Mouse (Mus musculus): ENCODE measurements around the gene Dscam.

Dscam gene

GRCm38 (mm10) chr16:97170513-97171081 lies at the start of gene Dscam:
TSS of gene Dscam (minus strand) at chr16:97170752.
- no peak for DNase-seq (ENCODE audit: low read depth, low spot score)

- DNase-seq (ENCODE audit: low read depth, low spot score), result no peak
Observed at GRCm38 (mm10) chr16:97219381-97219780, 48.8 kb upstream of the Dscam start.

GRCm38 (mm10) chr16:97209997-97210396 lies 39.4 kb upstream of the Dscam start:
- DNase-seq (ENCODE audit: low read depth, low spot score), result no peak

- no peak for DNase-seq (ENCODE audit: low read depth, low spot score)
Observed at GRCm38 (mm10) chr16:97208276-97208675, 37.7 kb upstream of the Dscam start.

GRCm38 (mm10) chr16:97204090-97204489 lies 33.5 kb upstream of the Dscam start:
- no peak for DNase-seq (ENCODE audit: low read depth, low spot score)

- no peak for DNase-seq (ENCODE audit: low read depth, low spot score)
Observed at GRCm38 (mm10) chr16:97203554-97203953, 33.0 kb upstream of the Dscam start.

- DNase-seq (ENCODE audit: low read depth, low spot score), result no peak
Observed at GRCm38 (mm10) chr16:97194630-97195029, 24.1 kb upstream of the Dscam start.

- no peak for DNase-seq (ENCODE audit: low read depth, low spot score)
Observed at GRCm38 (mm10) chr16:97194179-97194578, 23.6 kb upstream of the Dscam start.

- DNase-seq (ENCODE audit: low read depth, low spot score), result no peak
Observed at GRCm38 (mm10) chr16:97192296-97192695, 21.7 kb upstream of the Dscam start.

- DNase-seq (ENCODE audit: low read depth, low spot score), result no peak
Observed at GRCm38 (mm10) chr16:97190604-97191003, 20.1 kb upstream of the Dscam start.

GRCm38 (mm10) chr16:97171500-97171899 lies 948 bp upstream of the Dscam start:
- no peak for DNase-seq (ENCODE audit: low read depth, low spot score)

- DNase-seq (ENCODE audit: low read depth, low spot score), result no peak
Observed at GRCm38 (mm10) chr16:97169901-97170512, 545 bp downstream of the Dscam start.

GRCm38 (mm10) chr16:97168614-97169013 lies 1.9 kb downstream of the Dscam start:
- no peak for DNase-seq (ENCODE audit: low read depth, low spot score)

GRCm38 (mm10) chr16:97168030-97168429 lies 2.5 kb downstream of the Dscam start:
- DNase-seq (ENCODE audit: low read depth, low spot score), result no peak

- DNase-seq (ENCODE audit: low read depth, low spot score), result no peak
Observed at GRCm38 (mm10) chr16:97166166-97166565, 4.4 kb downstream of the Dscam start.

GRCm38 (mm10) chr16:97165444-97166121 lies 5.0 kb downstream of the Dscam start:
- DNase-seq (ENCODE audit: low read depth, low spot score), result peak; percentile 6

GRCm38 (mm10) chr16:97158279-97158678 lies 12.3 kb downstream of the Dscam start:
- peak; percentile 38 for DNase-seq (ENCODE audit: low read depth, low spot score)

GRCm38 (mm10) chr16:97144544-97145194 lies 25.9 kb downstream of the Dscam start:
- DNase-seq (ENCODE audit: low read depth, low spot score), result no peak

- no peak for DNase-seq (ENCODE audit: low read depth, low spot score)
Observed at GRCm38 (mm10) chr16:97141943-97142342, 28.6 kb downstream of the Dscam start.

GRCm38 (mm10) chr16:97135003-97135827 lies 35.3 kb downstream of the Dscam start:
- DNase-seq (ENCODE audit: low read depth, low spot score), result no peak

- no peak for DNase-seq (ENCODE audit: low read depth, low spot score)
Observed at GRCm38 (mm10) chr16:97127296-97127695, 43.3 kb downstream of the Dscam start.

- DNase-seq (ENCODE audit: low read depth, low spot score), result no peak
Observed at GRCm38 (mm10) chr16:97110028-97110427, 60.5 kb downstream of the Dscam start.

All from 3T3-L1 (cell line).